7 mouse cellular contexts compared by ENCODE assay signal in the genomic region with DNA sequence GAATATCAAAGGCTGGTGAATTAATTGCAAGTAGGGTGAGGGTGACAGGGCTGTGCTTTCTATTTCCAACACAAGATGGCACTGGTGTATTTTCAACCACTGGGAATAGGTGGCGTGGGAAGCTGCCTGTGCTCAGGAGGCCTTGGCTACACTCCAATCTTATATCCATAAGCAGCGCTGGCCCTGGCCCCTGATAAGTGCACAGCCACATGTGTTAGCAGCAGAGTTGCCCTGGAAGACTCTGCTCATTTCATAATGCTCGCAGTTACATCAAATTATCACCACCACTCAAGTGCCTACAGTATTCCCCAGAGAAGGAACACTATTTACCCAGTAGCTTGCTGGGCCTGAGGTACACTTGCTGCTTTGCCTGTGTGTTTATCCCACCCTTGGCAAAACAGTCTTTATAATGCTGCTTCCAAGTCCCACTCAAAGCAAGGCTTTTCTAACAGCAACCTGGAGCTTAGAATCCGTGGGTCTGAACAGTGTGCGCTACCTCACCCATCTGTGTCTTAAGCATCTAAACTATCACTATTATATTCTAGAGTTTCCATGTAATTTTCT.
A peak's percentile ranks its signal among the peaks of the same experiment; 100 is the strongest.
DNase-seq lines count a peak whose midpoint lies in the region; ATAC-seq lines count a peak whose summit lies in the region.

No protein-coding gene starts in this region.

- H3K9ac ChIP-seq in midbrain, embryonic 13.5 days (replicated peaks) = no peak overlapping the region

- no peak overlapping the region for H3K4me3 ChIP-seq in midbrain, embryonic 13.5 days (replicated peaks)

- DNase-seq in adrenal gland, postnatal 10 days = peak; percentile 74
- DNase-seq in cerebellum, postnatal 36 days = peak; percentile 59 to 78
- DNase-seq in frontal cortex, postnatal 36 days (ENCODE audit: low spot score in 2 of 2) = peak; percentile 72 to 78
- DNase-seq in kidney, adult 18-20 months = peak; percentile 52
- peak; percentile 28 to 60 for DNase-seq in left cerebral cortex, postnatal 36 days (ENCODE audit: low spot score in 2 of 2)
- DNase-seq in urinary bladder, postnatal 25 days (ENCODE audit: low spot score) = peak; percentile 14

- no peaks in the 10 kb centered on the region for H3K36me3 ChIP-seq in midbrain, embryonic 13.5 days

- intact Hi-C loops in left cerebral cortex, postnatal 36 days (cut with DNase I) = loop anchor here (2.0 to 10.0 kb wide), 2 partner anchors 599 to 1519 kb away; no protein-coding TSS in a partner anchor

- peak; percentile 99 for ATAC-seq in midbrain, embryonic 13.5 days

- no peaks in the 10 kb centered on the region; the same call in 1 of the 2 replicates for H3K4me1 ChIP-seq in midbrain, embryonic 13.5 days (replicated peaks)

- no peaks in the 10 kb centered on the region for H3K9me3 ChIP-seq in midbrain, embryonic 13.5 days

- WGBS in midbrain, embryonic 13.5 days = 45% methylated on average over 5 of the region's 5 CpGs

- H3K27me3 ChIP-seq in midbrain, embryonic 13.5 days = no peaks in the 10 kb centered on the region

- H3K4me2 ChIP-seq in midbrain, embryonic 13.5 days (replicated peaks) = no peak overlapping the region

- no peak overlapping the region for H3K27ac ChIP-seq in midbrain, embryonic 13.5 days

Comparison
In these comparisons a context has a peak if more than half of its experiments do, and no peak if none do; other contexts are left out.
1. DNase-seq: peak in every context shown above with its lines; median percentile 75 in frontal cortex, postnatal 36 days; 74 in adrenal gland, postnatal 10 days; 68 in cerebellum, postnatal 36 days; 52 in kidney, adult 18-20 months; 44 in left cerebral cortex, postnatal 36 days; 14 in urinary bladder, postnatal 25 days.